Mouse (Mus musculus) midbrain, embryonic 11.5 days (tissue): ENCODE results near the gene Satl1. TPM values are rescaled to one million over a fixed set of nuclear protein-coding genes. Genes with fewer than 3 reads are reported as not detected.

Experiments used
- ATAC-seq: fragments of 200-750 bp; cut with Nextera tagmentation; 2 replicates; pipeline ENCODE4 v1.8.0; 2017; ENCODE audit warnings: moderate TSS enrichment, moderate library complexity; ENCODE audit not compliant: low FRiP score
- DNase-seq: peaks from one replicate; pipeline ENCODE4 v3.0.0; 2015; ENCODE audit warnings: low spot score; ENCODE audit errors: missing footprints
- H3K27ac ChIP-seq: fragments of 300-500 bp; sonication (generic); 2 replicates; pipeline ENCODE4 v1.5.1; 2014; ENCODE audit warnings: low read depth, low read length
- H3K27me3 ChIP-seq: fragments of 300-500 bp; sonication (generic); 2 replicates; pipeline ENCODE4 v1.6.1; 2014; ENCODE audit warnings: mild to moderate bottlenecking, low read length, moderate library complexity, mixed read lengths; ENCODE audit not compliant: control insufficient read depth, insufficient read depth
- H3K36me3 ChIP-seq: fragments of 300-500 bp; sonication (generic); 2 replicates; pipeline ENCODE4 v1.6.1; 2014; ENCODE audit warnings: mild to moderate bottlenecking, low read length, moderate library complexity, mixed read lengths; ENCODE audit not compliant: control insufficient read depth, insufficient read depth
- H3K4me1 ChIP-seq: fragments of 300-500 bp; sonication (generic); 2 replicates; pipeline ENCODE4 v1.6.1; 2014; ENCODE audit warnings: low read length; ENCODE audit not compliant: control insufficient read depth, insufficient read depth
- H3K4me2 ChIP-seq: fragments of 300-500 bp; sonication (generic); 2 replicates; pipeline ENCODE4 v1.6.1; 2014; ENCODE audit warnings: mild to moderate bottlenecking, moderate library complexity
- H3K4me3 ChIP-seq: fragments of 300-500 bp; sonication (generic); 2 replicates; pipeline ENCODE4 v1.5.1; 2014; ENCODE audit warnings: low read depth, low read length
- H3K9ac ChIP-seq: fragments of 300-500 bp; sonication (generic); 2 replicates; pipeline ENCODE4 v1.6.1; 2014; ENCODE audit warnings: low read length
- H3K9me3 ChIP-seq: fragments of 300-500 bp; sonication (generic); 2 replicates; pipeline ENCODE4 v1.6.1; 2016; ENCODE audit warnings: low read length; ENCODE audit not compliant: control insufficient read depth
- WGBS: fragments of 180-500 bp; shearing (Covaris S2); extraction: QIAGEN DNeasy Blood & Tissue Kit; methylation state at CpG from one replicate; pipeline ENCODE4 v1.1.7; 2014; 5-methylcytosine and 5-hydroxymethylcytosine counted together
- polyA plus RNA-seq: library from polyadenylated mRNA; unstranded; fragments of >200 nt; fragmentation: Nextera tagmentation; extraction: Ambion mirVana; gene quantifications from 2 replicates; pipeline ENCODE4 v1.2.1, GENCODE M21; 2014

Gene Satl1
- polyA plus RNA-seq, 1 experiment from 2014 or later: not detected

GRCm38 (mm10) chrX:112339486-112339885 is 67.1 kb downstream of the Satl1 start:
- Histone ChIP-seq H3K27me3 (no peaks in the 10 kb centered on the region), H3K36me3 (no peaks in the 10 kb centered on the region), H3K4me1 (no peaks in the 10 kb centered on the region), H3K27ac (no peak overlapping the region), H3K4me2 (no peak overlapping the region), H3K9me3 (no peaks in the 10 kb centered on the region), H3K4me3 (no peak overlapping the region), H3K9ac (no peak overlapping the region)
- DNase-seq (no peak), ATAC-seq (no peak)
- WGBS: 81% methylated on average over 3 of the region's 3 CpGs

Other genes starting within 250 kb of the Satl1 start
- gene 4933403O08Rik, start 167.7 kb downstream of the Satl1 start, polyA plus RNA-seq: 0.18 TPM in 1 of 2 replicates, not detected in the other
- gene Apool, start 95.4 kb downstream of the Satl1 start, polyA plus RNA-seq: 74.2 and 81.4 TPM in 2 replicates
- gene 2010106E10Rik, start 88.5 kb upstream of the Satl1 start, polyA plus RNA-seq: not detected in 2 replicates
- gene Zfp711, start 193.7 kb upstream of the Satl1 start, polyA plus RNA-seq: 24.3 and 25.1 TPM in 2 replicates